Mouse (Mus musculus): ENCODE measurements around the gene Ldah. TPM values are rescaled to one million over a fixed set of nuclear protein-coding genes. Genes with fewer than 3 reads are reported as not detected.

The Ldah gene
- total and polyA plus RNA-seq, 3 experiments, result 25.1 to 31.0 (median 26.1) TPM

- Histone ChIP-seq H3K36me3 (ENCODE audit: control insufficient read depth, insufficient read depth, low read length) (no peaks in the 10 kb centered on the region), H3K9ac (ENCODE audit: low read depth, low read length) (no peak overlapping the region), H3K27me3 (ENCODE audit: control insufficient read depth, insufficient read depth, low read length) (no peaks in the 10 kb centered on the region), H3K4me1 (ENCODE audit: control insufficient read depth, insufficient read depth, low read length) (no peaks in the 10 kb centered on the region), H3K79me2 (replicated peaks; ENCODE audit: control insufficient read depth, insufficient read depth, low read length) (no peaks in the 10 kb centered on the region), H3K4me3 (no peak overlapping the region), H3K27ac (no peak overlapping the region)
- intact Hi-C loops (cut with DNase I), result no loop called here
- TF ChIP-seq POLR2A (IDR thresholded peaks at IDR 0.05; ENCODE audit: insufficient read depth, low read depth, low read length), result no peak
- TF ChIP-seq CTCF (IDR thresholded peaks at IDR 0.05), result no peak
- TF ChIP-seq EP300 (IDR thresholded peaks at IDR 0.05; ENCODE audit: insufficient read depth, low read depth, low read length), result no peak
- no peak for DNase-seq
- WGBS, result 94% methylated on average over 8 of the region's 8 CpGs
Observed at GRCm38 (mm10) chr12:8289499-8289898, 81.6 kb downstream of the Ldah start.

- TF ChIP-seq EP300 (IDR thresholded peaks at IDR 0.05; ENCODE audit: insufficient read depth, low read depth, low read length) (no peak), CTCF (IDR thresholded peaks at IDR 0.05) (no peak), POLR2A (IDR thresholded peaks at IDR 0.05; ENCODE audit: insufficient read depth, low read depth, low read length) (no peak)
- Histone ChIP-seq H3K4me1 (ENCODE audit: control insufficient read depth, insufficient read depth, low read length) (no peaks in the 10 kb centered on the region), H3K36me3 (ENCODE audit: control insufficient read depth, insufficient read depth, low read length) (no peaks in the 10 kb centered on the region), H3K27ac (no peak overlapping the region), H3K79me2 (replicated peaks; ENCODE audit: control insufficient read depth, insufficient read depth, low read length) (no peaks in the 10 kb centered on the region), H3K27me3 (ENCODE audit: control insufficient read depth, insufficient read depth, low read length) (no peaks in the 10 kb centered on the region), H3K9ac (ENCODE audit: low read depth, low read length) (no peak overlapping the region), H3K4me3 (no peak overlapping the region)
- DNase-seq, result no peak
- intact Hi-C loops (cut with DNase I), result no loop called here
- WGBS, result 67% methylated on average over 15 of the region's 15 CpGs
Observed at GRCm38 (mm10) chr12:8291157-8291853, 83.4 kb downstream of the Ldah start.

DNA sequence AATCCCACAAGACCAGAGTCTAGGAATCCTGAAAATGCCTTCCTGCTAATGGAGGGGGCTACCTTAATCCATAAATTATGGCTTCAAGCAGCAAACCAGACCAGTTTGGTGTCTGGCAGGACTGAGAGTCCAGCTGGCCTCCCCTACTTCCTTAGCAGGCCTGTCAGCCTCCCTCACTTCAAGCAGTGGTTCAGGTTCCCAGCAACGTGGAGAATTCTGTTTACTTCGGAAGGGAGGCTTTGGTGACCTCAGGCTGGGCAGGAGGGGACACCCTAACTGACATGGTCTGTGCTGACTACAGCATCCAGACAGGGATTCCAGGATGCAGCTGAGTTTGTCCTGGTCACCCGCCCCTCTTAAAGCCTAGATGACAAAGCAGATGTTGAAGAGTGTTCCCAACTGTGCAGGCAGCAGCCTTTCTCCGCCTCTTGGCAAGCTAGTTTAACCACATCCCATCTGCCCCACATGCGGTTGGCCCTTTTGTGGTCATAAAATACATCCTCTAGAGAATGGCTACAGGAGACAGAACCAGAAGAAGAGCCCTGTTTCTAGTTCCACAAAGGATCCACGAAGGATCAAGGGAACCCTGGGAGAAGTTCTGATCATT, 87.5 kb downstream of the Ldah start:
- H3K27me3 ChIP-seq (ENCODE audit: control insufficient read depth, insufficient read depth, low read length), result peaks cover 12% of the 10 kb centered on the region
- TF ChIP-seq CTCF (IDR thresholded peaks at IDR 0.05) (no peak), EP300 (IDR thresholded peaks at IDR 0.05; ENCODE audit: insufficient read depth, low read depth, low read length) (no peak), POLR2A (IDR thresholded peaks at IDR 0.05; ENCODE audit: insufficient read depth, low read depth, low read length) (no peak)
- no peak overlapping the region for H3K4me3 ChIP-seq
- WGBS, result 52% methylated on average over 6 of the region's 6 CpGs
- no peaks in the 10 kb centered on the region for H3K36me3 ChIP-seq (ENCODE audit: control insufficient read depth, insufficient read depth, low read length)
- no peaks in the 10 kb centered on the region for H3K4me1 ChIP-seq (ENCODE audit: control insufficient read depth, insufficient read depth, low read length)
- no peak overlapping the region for H3K27ac ChIP-seq
- no peaks in the 10 kb centered on the region for H3K79me2 ChIP-seq (replicated peaks; ENCODE audit: control insufficient read depth, insufficient read depth, low read length)
- no peak overlapping the region for H3K9ac ChIP-seq (ENCODE audit: low read depth, low read length)
- DNase-seq, result no peak
- intact Hi-C loops (cut with DNase I), result no loop called here

GRCm38 (mm10) chr12:8296154-8296553, 88.2 kb downstream of the Ldah start:
- Histone ChIP-seq H3K27me3 (ENCODE audit: control insufficient read depth, insufficient read depth, low read length) (peaks cover 13% of the 10 kb centered on the region), H3K27ac (no peak overlapping the region), H3K79me2 (replicated peaks; ENCODE audit: control insufficient read depth, insufficient read depth, low read length) (no peaks in the 10 kb centered on the region), H3K4me3 (no peak overlapping the region), H3K36me3 (ENCODE audit: control insufficient read depth, insufficient read depth, low read length) (no peaks in the 10 kb centered on the region), H3K9ac (ENCODE audit: low read depth, low read length) (no peak overlapping the region), H3K4me1 (ENCODE audit: control insufficient read depth, insufficient read depth, low read length) (no peaks in the 10 kb centered on the region)
- intact Hi-C loops (cut with DNase I), result no loop called here
- WGBS, result 79% methylated on average over 2 of the region's 2 CpGs
- no peak for TF ChIP-seq EP300 (IDR thresholded peaks at IDR 0.05; ENCODE audit: insufficient read depth, low read depth, low read length)
- TF ChIP-seq POLR2A (IDR thresholded peaks at IDR 0.05; ENCODE audit: insufficient read depth, low read depth, low read length), result no peak
- no peak for TF ChIP-seq CTCF (IDR thresholded peaks at IDR 0.05)
- no peak for DNase-seq

GRCm38 (mm10) chr12:8297586-8298214, 89.8 kb downstream of the Ldah start:
- peak overlapping the region; percentile 5; the same call in 1 of the 2 replicates for H3K9ac ChIP-seq (ENCODE audit: low read depth, low read length)
- no peaks in the 10 kb centered on the region for H3K79me2 ChIP-seq (replicated peaks; ENCODE audit: control insufficient read depth, insufficient read depth, low read length)
- TF ChIP-seq CTCF (IDR thresholded peaks at IDR 0.05) (no peak), POLR2A (IDR thresholded peaks at IDR 0.05; ENCODE audit: insufficient read depth, low read depth, low read length) (no peak), EP300 (IDR thresholded peaks at IDR 0.05; ENCODE audit: insufficient read depth, low read depth, low read length) (no peak)
- DNase-seq, result no peak
- intact Hi-C loops (cut with DNase I), result no loop called here
- no peaks in the 10 kb centered on the region for H3K4me1 ChIP-seq (ENCODE audit: control insufficient read depth, insufficient read depth, low read length)
- H3K27me3 ChIP-seq (ENCODE audit: control insufficient read depth, insufficient read depth, low read length), result peaks cover 13% of the 10 kb centered on the region
- 13% methylated on average over 34 of the region's 34 CpGs for WGBS
- 0 out of 2 replicates have a peak overlapping the region, but pooled peaks have one; percentile 7 for H3K4me3 ChIP-seq
- H3K27ac ChIP-seq, result no peak overlapping the region
- H3K36me3 ChIP-seq (ENCODE audit: control insufficient read depth, insufficient read depth, low read length), result no peaks in the 10 kb centered on the region

All from heart, adult 2 months (tissue).